Mouse (Mus musculus) kidney, adult 2 months (tissue): ENCODE measurements around the gene Ccnt2.

ENCODE experiments used
- CTCF ChIP-seq: fragments of 200-500 bp; conservative IDR thresholded peaks from 2 replicates; pipeline ENCODE4 v1.5.1; 2011; ENCODE audit warnings: low read depth, mild to moderate bottlenecking, control low read depth, low read length, moderate library complexity, mixed read lengths; ENCODE audit not compliant: insufficient read depth, insufficient read length
- POLR2A ChIP-seq: fragments of 200-500 bp; IDR thresholded peaks from one replicate; pipeline ENCODE4 v1.6.1; 2011; ENCODE audit warnings: low read depth, low read length, control low read depth

DNA sequence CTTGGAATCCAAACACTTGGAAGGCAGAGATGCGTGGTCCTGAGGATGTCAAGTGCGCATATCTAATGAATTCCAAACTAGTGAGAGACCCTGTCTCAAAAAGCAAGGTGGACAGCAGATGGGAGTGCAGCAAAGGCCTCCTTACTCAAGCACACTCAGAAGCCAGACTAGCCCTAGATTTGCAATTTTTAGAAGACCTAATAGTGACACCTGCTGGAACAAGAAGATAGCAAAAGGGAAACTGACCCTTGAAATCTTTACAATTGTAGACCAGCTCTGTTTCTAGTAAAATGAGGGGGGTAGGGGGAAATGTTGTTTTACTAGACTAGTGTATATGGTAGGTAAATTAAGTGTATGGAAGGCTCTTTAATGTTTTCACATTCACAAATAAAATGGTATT lies 8.5 kb upstream of the Ccnt2 start:
- TF ChIP-seq POLR2A (no peak), CTCF (peak; percentile 20; the same call in 1 of the 2 replicates)
